Mouse (Mus musculus): ENCODE measurements around the gene Lrrc28. TPM values are rescaled to one million over a fixed set of nuclear protein-coding genes. Genes with fewer than 3 reads are reported as not detected.
A peak's percentile ranks its signal among the peaks of the same experiment; 100 is the strongest.

The Lrrc28 gene
- total RNA-seq, 4 experiments from 2014 or later, result 30.1 to 41.4 (median 32.4) TPM

- DNase-seq (ENCODE audit: low spot score in 2 of 2), result no peak
Measured at GRCm38 (mm10) chr7:67596322-67596721, 48.7 kb downstream of the Lrrc28 start.

- DNase-seq (ENCODE audit: low spot score in 2 of 2), result no peak
Measured at GRCm38 (mm10) chr7:67593902-67594301, 51.2 kb downstream of the Lrrc28 start.

- DNase-seq (ENCODE audit: low spot score in 2 of 2), result no peak
Measured at GRCm38 (mm10) chr7:67592670-67593069, 52.4 kb downstream of the Lrrc28 start.

GRCm38 (mm10) chr7:67588743-67589142, 56.3 kb downstream of the Lrrc28 start:
- DNase-seq (ENCODE audit: low spot score in 2 of 2), result no peak

GRCm38 (mm10) chr7:67586479-67586878, 58.6 kb downstream of the Lrrc28 start:
- DNase-seq (ENCODE audit: low spot score in 2 of 2), result no peak

- no peak for DNase-seq (ENCODE audit: low spot score in 2 of 2)
Measured at GRCm38 (mm10) chr7:67583852-67584251, 61.2 kb downstream of the Lrrc28 start.

- DNase-seq (ENCODE audit: low spot score in 2 of 2), result no peak
Measured at GRCm38 (mm10) chr7:67578783-67579482, 66.1 kb downstream of the Lrrc28 start.

- no peak for DNase-seq (ENCODE audit: low spot score in 2 of 2)
Measured at GRCm38 (mm10) chr7:67578044-67578443, 67.0 kb downstream of the Lrrc28 start.

GRCm38 (mm10) chr7:67566510-67567237, 78.4 kb downstream of the Lrrc28 start:
- no peak for DNase-seq (ENCODE audit: low spot score in 2 of 2)

- no peak for DNase-seq (ENCODE audit: low spot score in 2 of 2)
Measured at GRCm38 (mm10) chr7:67565132-67565531, 79.9 kb downstream of the Lrrc28 start.

GRCm38 (mm10) chr7:67562176-67562575, 82.9 kb downstream of the Lrrc28 start:
- no peak for DNase-seq (ENCODE audit: low spot score in 2 of 2)

- no peak for DNase-seq (ENCODE audit: low spot score in 2 of 2)
Measured at GRCm38 (mm10) chr7:67559486-67559885, 85.6 kb downstream of the Lrrc28 start.

- DNase-seq (ENCODE audit: low spot score in 2 of 2), result no peak
Measured at GRCm38 (mm10) chr7:67558230-67558629, 86.8 kb downstream of the Lrrc28 start.

GRCm38 (mm10) chr7:67554863-67555262, 90.2 kb downstream of the Lrrc28 start:
- no peak for DNase-seq (ENCODE audit: low spot score in 2 of 2)

GRCm38 (mm10) chr7:67551242-67551641, 93.8 kb downstream of the Lrrc28 start:
- no peak for DNase-seq (ENCODE audit: low spot score in 2 of 2)

- DNase-seq (ENCODE audit: low spot score in 2 of 2), result peak; percentile 24 to 83
Measured at GRCm38 (mm10) chr7:67549073-67549561, 96.0 kb downstream of the Lrrc28 start.

- DNase-seq (ENCODE audit: low spot score in 2 of 2), result peak in 1 of 2 experiments; percentile 38
Measured at GRCm38 (mm10) chr7:67548599-67549041, 96.4 kb downstream of the Lrrc28 start.

GRCm38 (mm10) chr7:67546282-67546681, 98.8 kb downstream of the Lrrc28 start:
- no peak for DNase-seq (ENCODE audit: low spot score in 2 of 2)

- no peak for DNase-seq (ENCODE audit: low spot score in 2 of 2)
Measured at GRCm38 (mm10) chr7:67544586-67544985, 100.5 kb downstream of the Lrrc28 start.

GRCm38 (mm10) chr7:67543641-67544040, 101.4 kb downstream of the Lrrc28 start:
- no peak for DNase-seq (ENCODE audit: low spot score in 2 of 2)

- peak in 1 of 2 experiments; percentile 35 for DNase-seq (ENCODE audit: low spot score in 2 of 2)
Measured at GRCm38 (mm10) chr7:67536588-67537372, 108.3 kb downstream of the Lrrc28 start.

GRCm38 (mm10) chr7:67535941-67536340, 109.1 kb downstream of the Lrrc28 start:
- DNase-seq (ENCODE audit: low spot score in 2 of 2), result no peak
